Comparison of ENCODE assay signal across 8 mouse cellular contexts in the genomic region with DNA sequence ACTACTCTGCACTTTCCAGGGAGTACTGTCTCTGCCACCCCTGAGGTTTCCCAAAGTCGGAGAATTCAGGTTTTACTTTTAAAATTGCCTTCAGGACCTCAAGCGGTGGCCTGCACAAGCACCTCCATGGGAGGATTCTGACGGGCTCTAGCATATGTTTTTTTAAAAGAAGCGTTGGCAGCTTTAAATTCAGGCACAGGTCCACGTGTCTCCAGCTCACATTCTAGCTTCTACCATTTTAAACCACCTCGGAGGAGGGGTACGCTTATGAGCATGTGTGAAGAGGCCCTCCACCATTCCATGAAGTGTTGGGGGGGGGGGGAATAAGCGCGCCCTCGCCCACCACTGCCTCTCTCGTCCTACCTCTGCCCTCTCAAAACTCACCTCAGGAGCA. TPM values are rescaled to one million over a fixed set of nuclear protein-coding genes. Genes with fewer than 3 reads are reported as not detected.
DNase-seq lines count a peak whose midpoint lies in the region; TF ChIP-seq lines count a peak whose summit lies in the region.

No protein-coding gene starts in this region.

- peak overlapping the region; percentile 74 for H3K27ac ChIP-seq in ES-E14 (ENCODE audit: insufficient read depth, low read depth, low read length, poor library complexity, severe bottlenecking)

- DNase-seq in layer of hippocampus, adult 11-12 months (ENCODE audit: low spot score), result peak; percentile 58
- no peak for DNase-seq in layer of hippocampus, postnatal 25 days (ENCODE audit: extremely low spot score in 1 of 2, low spot score in 1 of 2)
- no peak for DNase-seq in ES-E14 (ENCODE audit: low read depth, low spot score)
- DNase-seq in embryo, embryonic 11 days, result peak; percentile 57
- DNase-seq in hindlimb bud, embryonic 11.5 days (ENCODE audit: extremely low spot score, low read depth, low spot score), result peak; percentile 8
- DNase-seq in lung, postnatal 36 days, result peak; percentile 43
- DNase-seq in adrenal gland, postnatal 14 days, result no peak
- DNase-seq in thymus, adult 18-20 months, result no peak

- peak overlapping the region; percentile 76 to 91 for H3K4me3 ChIP-seq in ES-E14 (ENCODE audit: insufficient read depth in 1 of 2, low read depth in 1 of 2, low read length in 2 of 2, poor library complexity in 1 of 2, severe bottlenecking in 1 of 2)

- in situ Hi-C loops in ES-E14 (cut with MboI; ENCODE audit: low sequenced_read_pairs in 2 of 2, unreplicated experiment in 2 of 2), result no loop called here

- H3K9ac ChIP-seq in ES-E14 (ENCODE audit: insufficient read depth, low read depth, low read length, poor library complexity, severe bottlenecking), result peak overlapping the region; percentile 88

- H3K9me3 ChIP-seq in ES-E14 (ENCODE audit: control insufficient read depth, insufficient read depth, low read depth, low read length), result no peaks in the 10 kb centered on the region

- 0 out of 4 replicates have a peak, but pooled peaks cover 2 to 3% of the 10 kb centered on the region in 2 experiments for H3K4me1 ChIP-seq in ES-E14 (ENCODE audit: control insufficient read depth in 2 of 2, insufficient read depth in 2 of 2, low read length in 2 of 2, poor library complexity in 1 of 2)

- H3K36me3 ChIP-seq in ES-E14 (ENCODE audit: control insufficient read depth, insufficient read depth, low read length, poor library complexity, severe bottlenecking), result peaks cover 5% of the 10 kb centered on the region; the same call in 1 of the 2 replicates

TF ChIP-seq in ES-E14, 5 proteins besides CTCF, POLR2A, EP300 and RAD21:
- no peak for TF ChIP-seq ZNF384 (IDR thresholded peaks at IDR 0.05; ENCODE audit: low read depth, low read length)
- no peak for TF ChIP-seq ZC3H11A (IDR thresholded peaks at IDR 0.05; ENCODE audit: borderline replicate concordance, low read depth, low read length)
- no peak for TF ChIP-seq CHD2 (IDR thresholded peaks at IDR 0.05; ENCODE audit: low read depth, low read length)
- no peak for TF ChIP-seq HCFC1 (IDR thresholded peaks at IDR 0.05; ENCODE audit: borderline replicate concordance, insufficient read depth, low read length)
- no peak for TF ChIP-seq MAFK (IDR thresholded peaks at IDR 0.05; ENCODE audit: insufficient read depth, low read depth, low read length)
TF ChIP-seq in ES-E14: peak in this region for 0.

RNA-seq across cellular contexts. Expression of gene Prdm15, which starts 1.0 kb away (rescaled TPM):
- total RNA-seq in layer of hippocampus, postnatal 25 days (2021), result 10 to 100 TPM; 19.1 to 22.5 TPM
- 15.0 and 18.9 TPM in 2 replicates for total RNA-seq in ES-E14 (2012; rRNA removed)
- total RNA-seq in adrenal gland, postnatal 14 days (2021), result 9.7 and 11.5 TPM in 2 replicates

Comparison
In these comparisons a context has a peak if more than half of its experiments do, and no peak if none do; other contexts are left out.
1. DNase-seq: peak in layer of hippocampus, adult 11-12 months (single experiment), embryo, embryonic 11 days (single experiment), hindlimb bud, embryonic 11.5 days (single experiment) and lung, postnatal 36 days (single experiment); none in layer of hippocampus, postnatal 25 days (0 of 2), ES-E14 (single experiment), adrenal gland, postnatal 14 days (single experiment) and thymus, adult 18-20 months (0 of 2).